Mouse (Mus musculus) layer of hippocampus, adult 8-10 months (tissue): Measurements from ENCODE around the gene Gna13. TPM values are rescaled to one million over a fixed set of nuclear protein-coding genes. Genes with fewer than 3 reads are reported as not detected.

Experiments used
- total RNA-seq, 4 experiments: library from RNA; stranded (reverse); gene quantifications; 2 replicates each; pipeline ENCODE4 v1.2.4; 2022

Gna13 gene
- total RNA-seq, 4 experiments from 2014 or later = 56.4 to 69.6 (median 63.0) TPM

Other genes starting within 250 kb of the Gna13 start
- not detected for gene E030025P04Rik, start 218.5 kb upstream of the Gna13 start, total RNA-seq
- 10 to 100 TPM; 12.2 to 16.5 (median 14.7) TPM for gene Rgs9, start 64.7 kb upstream of the Gna13 start, total RNA-seq
- not detected for gene 9930022D16Rik, start 51.1 kb downstream of the Gna13 start, total RNA-seq
- 10 to 100 TPM; 48.6 to 68.6 (median 55.6) TPM for gene Amz2, start 63.1 kb downstream of the Gna13 start, total RNA-seq
- gene Arsg, start 110.5 kb downstream of the Gna13 start, total RNA-seq = 10 to 100 TPM; 14.1 to 22.3 (median 19.7) TPM
- gene Slc16a6, start 110.8 kb downstream of the Gna13 start, total RNA-seq = 10 to 100 TPM in 2 of 4 experiments, 1 to 10 TPM in 2; 6.6 to 11.5 (median 10.3) TPM
- gene Wipi1, start 249.1 kb downstream of the Gna13 start, total RNA-seq = 10 to 100 TPM; 22.9 to 25.6 (median 23.6) TPM